Mouse (Mus musculus) retina, embryonic 14.5 days (tissue): ENCODE data around the gene Gnmt.

Source experiments
- DNase-seq: peaks from one replicate; pipeline ENCODE4 v3.0.0-alpha.2; 2015; ENCODE audit warnings: low spot score

The Gnmt gene

DNA sequence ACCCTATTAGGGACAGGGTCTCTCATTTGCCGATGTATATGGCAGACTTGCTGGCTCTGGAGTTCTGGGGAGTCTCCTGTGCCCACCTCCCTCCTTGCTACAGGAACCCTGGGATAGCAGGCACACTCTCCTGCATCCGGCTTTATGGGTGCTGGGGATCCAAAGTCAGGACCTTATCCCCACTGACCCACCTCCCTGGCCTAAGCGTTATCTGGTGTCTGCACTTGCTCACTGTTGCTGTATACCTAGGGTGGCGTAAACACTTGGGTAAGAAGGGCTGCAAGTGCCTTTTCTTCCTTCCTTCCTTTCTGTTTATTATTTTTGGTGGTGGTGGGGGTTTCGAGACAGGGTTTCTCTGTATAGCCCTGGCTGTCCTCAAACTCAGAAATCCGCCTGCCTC lies 12.3 kb upstream of the Gnmt start:
- DNase-seq = no peak

GRCm38 (mm10) chr17:46736160-46736559 lies 7.2 kb upstream of the Gnmt start:
- DNase-seq = peak; percentile 31

DNA sequence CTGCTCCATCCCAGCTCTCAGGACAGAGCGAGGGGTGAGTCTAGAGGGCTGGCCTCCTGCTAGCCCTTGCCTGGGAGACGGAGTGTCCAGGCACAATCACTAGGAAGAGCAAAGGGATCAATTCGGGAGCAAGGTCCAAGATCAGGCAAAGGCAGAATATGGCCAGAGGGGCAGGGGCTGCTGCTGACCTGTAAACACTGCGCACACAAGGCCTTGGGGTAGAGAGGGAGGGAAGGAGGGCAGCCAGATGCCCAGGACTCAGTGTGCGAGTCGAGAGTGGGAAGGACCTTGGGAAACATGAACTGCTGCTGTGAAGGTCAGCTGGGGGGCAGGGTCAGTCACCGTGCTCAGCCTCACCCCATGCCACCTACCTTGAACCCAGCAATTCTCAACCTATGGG lies 6.3 kb upstream of the Gnmt start:
- DNase-seq = no peak

- no peak for DNase-seq
These were observed 5.1 kb upstream of the Gnmt start for GRCm38 (mm10) chr17:46734055-46734454.

- no peak for DNase-seq
These were observed 472 bp downstream of the Gnmt start for GRCm38 (mm10) chr17:46728496-46728895.

DNA sequence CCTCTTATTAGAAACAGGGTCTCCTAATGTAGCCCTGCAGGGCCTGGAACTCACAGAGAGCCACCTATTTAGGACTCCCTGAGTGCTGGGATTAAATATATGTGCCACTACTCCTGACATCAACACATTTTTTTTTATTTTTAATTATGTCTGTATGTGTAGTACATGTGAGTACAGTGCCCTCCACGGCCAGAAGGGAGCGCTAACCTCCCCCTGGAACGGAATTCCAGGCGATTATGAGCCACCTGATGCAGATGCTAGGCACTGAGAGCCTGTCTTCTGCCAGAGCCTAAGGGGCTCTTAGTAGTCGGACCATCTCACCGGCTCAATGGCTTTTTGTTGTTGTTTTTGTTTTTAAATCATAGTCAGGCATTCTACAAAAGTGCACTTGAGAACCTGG lies 947 bp downstream of the Gnmt start:
- no peak for DNase-seq

DNA sequence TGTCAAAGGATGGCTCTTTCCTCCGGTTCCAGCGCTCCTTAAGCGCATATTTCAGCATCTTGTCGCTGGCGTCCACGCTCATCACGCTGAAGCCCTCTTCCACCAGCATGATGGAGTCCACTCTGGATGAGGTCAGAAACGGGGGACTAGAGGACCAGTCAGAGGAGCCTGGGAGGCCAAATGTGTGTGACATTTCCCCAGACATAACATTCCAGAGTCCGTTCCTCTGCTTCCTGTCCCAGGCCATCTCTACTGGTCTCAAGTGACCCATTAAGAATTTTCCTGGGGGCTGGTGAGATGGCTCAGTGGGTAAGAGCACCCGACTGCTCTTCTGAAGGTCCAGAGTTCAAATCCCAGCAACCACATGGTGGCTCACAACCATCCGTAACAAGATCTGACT lies 1.7 kb downstream of the Gnmt start:
- no peak for DNase-seq

DNA sequence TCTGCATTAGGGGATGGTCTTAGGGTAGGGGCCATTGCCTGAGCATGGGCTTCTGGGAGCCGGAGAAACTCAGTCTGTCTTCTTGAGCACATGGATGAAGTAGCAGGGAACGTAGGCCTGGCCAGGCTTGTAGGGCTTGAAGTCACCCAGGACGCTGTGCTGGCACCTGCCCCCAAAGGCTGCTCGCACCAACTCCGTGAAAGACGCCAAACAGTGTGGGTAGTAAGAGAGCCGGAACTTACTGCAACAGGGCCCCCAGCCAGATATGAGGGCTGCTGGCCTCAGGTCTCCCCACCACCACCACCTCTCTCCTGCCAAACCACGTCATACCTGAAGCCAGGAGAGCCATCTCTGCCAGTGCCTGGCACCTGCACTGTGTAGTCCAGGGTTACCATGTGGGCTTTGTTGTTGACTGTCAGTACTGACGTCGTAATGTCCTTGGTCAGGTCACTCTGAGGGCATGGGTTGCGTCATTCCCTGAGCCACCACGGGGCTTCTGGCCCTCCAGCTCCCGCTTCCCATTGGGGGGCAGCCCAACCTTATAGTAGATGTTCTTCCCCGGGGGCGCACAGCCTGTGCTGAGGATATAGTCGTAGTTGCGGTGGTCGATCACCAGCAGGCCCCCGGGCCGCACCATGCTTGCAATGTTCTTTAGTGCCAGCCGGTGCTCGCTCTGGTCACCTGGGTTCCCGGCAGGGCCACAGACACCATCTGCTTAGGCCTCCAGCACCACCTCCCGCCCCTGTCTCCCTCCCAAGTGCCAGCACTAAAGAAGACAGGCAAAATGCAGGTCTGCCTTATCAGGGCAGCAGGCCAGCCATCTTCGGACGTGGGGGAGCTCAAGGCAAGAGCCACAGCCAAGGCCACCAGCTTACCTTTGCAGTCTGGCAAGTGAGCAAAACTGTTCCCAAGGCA lies 3.0 kb downstream of the Gnmt start:
- no peak for DNase-seq

GRCm38 (mm10) chr17:46725273-46725672 lies 3.7 kb downstream of the Gnmt start:
- peak; percentile 75 for DNase-seq

DNA sequence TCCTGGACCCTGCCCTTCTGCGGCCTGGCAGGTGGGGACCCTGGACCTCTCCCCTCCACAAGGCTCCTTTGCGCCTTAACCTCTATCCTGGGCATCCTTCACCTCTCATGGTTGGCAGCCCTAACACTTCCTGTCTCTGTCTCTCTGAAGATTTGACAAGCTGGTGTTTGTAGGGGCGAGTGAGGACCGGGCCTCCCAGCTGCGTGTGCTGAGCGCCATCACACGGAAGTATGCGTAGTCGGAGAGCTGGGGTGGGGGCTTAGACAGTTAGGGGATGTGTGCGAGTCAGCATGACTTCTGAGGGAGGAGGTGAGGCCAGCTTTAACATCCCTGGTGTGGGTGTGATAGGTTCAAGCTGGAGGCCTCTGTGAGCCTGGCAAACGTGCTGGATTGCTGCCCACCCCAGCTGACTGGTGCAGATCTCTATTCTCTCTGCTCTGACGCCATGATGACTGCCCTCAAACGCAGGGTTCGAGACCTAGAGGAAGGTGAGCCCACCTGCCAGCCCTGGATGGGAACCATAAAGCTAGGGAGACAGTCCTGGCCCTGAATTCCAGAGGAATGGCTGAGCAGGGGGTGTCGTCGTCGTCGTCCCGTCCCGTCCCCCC lies 4.4 kb downstream of the Gnmt start:
- no peak for DNase-seq

- no peak for DNase-seq
These were observed 7.9 kb downstream of the Gnmt start for GRCm38 (mm10) chr17:46721077-46721476.

GRCm38 (mm10) chr17:46714756-46715481 lies 14.0 kb downstream of the Gnmt start:
- no peak for DNase-seq

DNA sequence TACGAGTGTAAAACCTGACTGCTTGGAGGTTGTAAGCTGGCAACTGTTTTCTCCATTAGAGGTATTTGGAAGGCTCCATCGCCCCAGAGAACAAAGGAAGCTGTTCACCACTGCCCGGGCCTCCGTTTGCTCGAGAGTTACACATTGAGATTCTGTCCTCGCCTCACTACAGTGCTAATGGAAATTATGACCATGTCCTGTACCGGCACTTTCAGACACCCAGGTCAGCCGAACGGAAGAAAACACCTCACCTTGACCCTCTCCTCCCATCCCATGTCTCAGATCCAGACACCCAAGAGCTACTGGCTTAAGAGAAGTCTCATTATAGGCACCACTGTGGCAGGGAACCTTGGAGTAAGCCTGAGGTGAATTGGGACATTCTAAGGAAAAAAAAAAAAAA lies 15.1 kb downstream of the Gnmt start:
- DNase-seq = no peak

- DNase-seq = no peak
These were observed 16.5 kb downstream of the Gnmt start for GRCm38 (mm10) chr17:46712442-46712841.

GRCm38 (mm10) chr17:46711612-46712271 lies 17.2 kb downstream of the Gnmt start:
- DNase-seq = no peak

- DNase-seq = peak; percentile 96
These were observed 17.9 kb downstream of the Gnmt start, which contains the start of gene Pex6 for GRCm38 (mm10) chr17:46710959-46711597. Gene Pex6, plus strand, starts transcription at chr17:46711463.

- no peak for DNase-seq
These were observed 22.4 kb downstream of the Gnmt start for GRCm38 (mm10) chr17:46706375-46707089.

- DNase-seq = peak; percentile 98
These were observed 23.8 kb downstream of the Gnmt start, which contains the start of gene Ppp2r5d for GRCm38 (mm10) chr17:46704887-46705835. Gene Ppp2r5d, minus strand, starts transcription at chr17:46705111.

DNA sequence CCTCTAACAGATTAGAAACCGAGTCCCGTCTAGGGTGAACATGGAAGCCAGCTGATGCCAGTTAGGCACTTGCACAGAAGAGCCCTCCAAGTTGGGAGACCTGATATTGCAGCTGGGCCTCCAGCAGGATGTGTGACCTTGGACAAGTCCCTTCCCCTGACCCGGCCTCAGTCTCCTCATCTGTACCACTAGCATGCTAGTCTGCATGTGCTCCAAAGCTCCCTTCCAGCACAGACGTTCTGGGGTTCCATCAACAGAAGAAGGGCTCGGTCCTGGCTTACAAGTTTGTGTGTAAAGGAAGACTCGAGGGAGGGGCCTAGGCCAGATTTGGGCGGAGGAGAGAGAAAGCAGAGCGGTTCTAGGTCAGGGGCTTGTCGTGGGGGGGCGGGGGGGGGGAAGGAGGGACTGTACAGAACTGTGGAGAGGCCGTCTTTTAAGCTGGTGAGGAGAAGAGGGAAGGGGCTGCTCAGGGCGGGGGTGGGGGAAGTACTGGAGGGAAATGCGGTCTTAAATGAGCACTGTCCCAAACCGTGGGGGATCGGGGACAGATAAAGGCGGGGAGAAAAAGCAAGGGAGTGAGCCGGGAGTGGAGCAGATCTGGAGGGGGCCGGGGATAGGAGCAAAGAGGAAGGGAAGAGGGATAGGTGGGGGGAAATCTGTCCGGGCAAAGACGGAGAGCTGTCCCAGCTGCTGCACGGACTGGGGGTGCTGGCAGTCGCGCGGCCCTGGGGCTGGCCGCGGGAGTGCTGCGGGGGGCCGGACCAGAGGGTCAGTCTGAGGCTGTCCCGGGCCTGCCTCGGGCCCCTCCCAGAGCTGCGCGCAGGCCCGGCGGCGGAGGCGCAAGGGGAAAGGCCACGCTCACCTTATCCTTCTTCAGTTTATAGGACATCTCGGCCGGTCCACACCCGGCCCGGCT lies 24.7 kb downstream of the Gnmt start:
- DNase-seq = no peak
